Mouse (Mus musculus) liver, postnatal 0 days (tissue): ENCODE measurements around the gene Tmed3. TPM values are rescaled to one million over a fixed set of nuclear protein-coding genes. Genes with fewer than 3 reads are reported as not detected.

Source experiments
- ATAC-seq: fragments of 200-750 bp; cut with Nextera tagmentation; 2 replicates; pipeline ENCODE4 v1.8.0; 2017; ENCODE audit warnings: mild to moderate bottlenecking, moderate library complexity
- DNase-seq: peaks from one replicate; pipeline ENCODE4 v3.0.0-alpha.2; 2016
- H3K27ac ChIP-seq: fragments of 300-500 bp; sonication (generic); 2 replicates; pipeline ENCODE4 v1.5.1; 2014; ENCODE audit warnings: antibody characterized with exemption, moderate library complexity, mild to moderate bottlenecking, low read depth
- H3K27me3 ChIP-seq: fragments of 300-500 bp; sonication (generic); 2 replicates; pipeline ENCODE4 v1.6.1; 2014; ENCODE audit warnings: low read length, control low read depth, mixed read lengths; ENCODE audit not compliant: insufficient read depth
- H3K36me3 ChIP-seq: fragments of 300-500 bp; sonication (generic); replicated peaks from 2 replicates; pipeline ENCODE4 v1.6.1; 2014; ENCODE audit warnings: mild to moderate bottlenecking, control low read depth, low read length, moderate library complexity, mixed read lengths; ENCODE audit not compliant: insufficient read depth
- H3K4me1 ChIP-seq: fragments of 300-500 bp; sonication (generic); 2 replicates; pipeline ENCODE4 v1.6.1; 2014; ENCODE audit warnings: antibody characterized with exemption, mild to moderate bottlenecking, control low read depth; ENCODE audit not compliant: insufficient read depth
- H3K4me2 ChIP-seq: fragments of 300-500 bp; sonication (generic); 2 replicates; pipeline ENCODE4 v1.6.1; 2014; ENCODE audit warnings: low read depth, mild to moderate bottlenecking, low read length, moderate library complexity, mixed read lengths
- H3K4me3 ChIP-seq: fragments of 300-500 bp; sonication (generic); 2 replicates; pipeline ENCODE4 v1.5.1; 2014; ENCODE audit warnings: low read depth, low read length
- H3K9ac ChIP-seq: fragments of 300-500 bp; sonication (generic); replicated peaks from 2 replicates; pipeline ENCODE4 v1.6.1; 2014; ENCODE audit warnings: mild to moderate bottlenecking, moderate library complexity
- H3K9me3 ChIP-seq: fragments of 300-500 bp; sonication (generic); 2 replicates; pipeline ENCODE4 v1.6.1; 2016; ENCODE audit warnings: mild to moderate bottlenecking, control low read depth, low read length, mixed read lengths
- CTCF ChIP-seq: sonication (generic); IDR thresholded peaks from 2 replicates; pipeline ENCODE4 v1.5.1; 2016; ENCODE audit warnings: antibody characterized with exemption, low read depth
- EP300 ChIP-seq: IDR thresholded peaks from 2 replicates; pipeline ENCODE4 v1.6.1; 2016; ENCODE audit warnings: antibody characterized with exemption, low read depth, mild to moderate bottlenecking
- WGBS: fragments of 180-500 bp; shearing (Covaris S2); extraction: QIAGEN DNeasy Blood & Tissue Kit; methylation state at CpG from one replicate; pipeline ENCODE4 v1.1.7; 2014; ENCODE audit not compliant: insufficient replicate concordance; 5-methylcytosine and 5-hydroxymethylcytosine counted together
- polyA plus RNA-seq: library from polyadenylated mRNA; unstranded; fragments of >200 nt; fragmentation: Nextera tagmentation; extraction: Ambion mirVana; gene quantifications from 2 replicates; pipeline ENCODE4 v1.2.1, GENCODE M21; 2015

Gene Tmed3
- polyA plus RNA-seq, 1 experiment from 2014 or later: 32.3 TPM

DNA sequence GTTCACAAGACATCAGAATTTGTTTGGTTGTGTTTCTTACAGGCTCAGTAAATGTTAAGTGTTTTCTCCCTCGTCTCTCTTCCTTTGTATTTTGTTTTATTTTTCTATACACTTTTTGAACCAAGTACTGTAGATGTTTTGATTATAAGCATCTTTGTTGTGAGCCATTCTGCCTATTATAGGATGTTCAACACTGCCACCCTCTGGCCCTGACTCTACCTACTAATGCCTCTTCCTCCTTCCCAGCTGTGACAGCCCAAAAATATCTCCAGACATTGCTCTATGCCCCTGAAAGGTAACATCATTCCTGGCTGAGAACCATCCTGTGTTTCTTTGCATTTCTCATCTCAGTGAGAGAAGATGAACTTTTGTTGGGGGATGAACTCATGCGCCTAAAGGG is 18.6 kb downstream of the Tmed3 start:
- H3K4me2 ChIP-seq: no peak overlapping the region
- TF ChIP-seq CTCF: 0 out of 2 replicates have a peak, but pooled peaks have one; percentile 12
- TF ChIP-seq EP300: no peak
- no peaks in the 10 kb centered on the region for H3K4me1 ChIP-seq
- H3K9me3 ChIP-seq: no peaks in the 10 kb centered on the region
- H3K4me3 ChIP-seq: no peak overlapping the region
- H3K27me3 ChIP-seq: no peaks in the 10 kb centered on the region
- H3K36me3 ChIP-seq: no peaks in the 10 kb centered on the region
- DNase-seq (no peak), ATAC-seq (no peak)
- H3K9ac ChIP-seq: no peak overlapping the region
- 51% methylated on average over 2 of the region's 2 CpGs for WGBS
- H3K27ac ChIP-seq: no peak overlapping the region

GRCm38 (mm10) chr9:89678974-89679373 is 25.9 kb downstream of the Tmed3 start:
- WGBS: 48% methylated on average over 1 of the region's 1 CpGs
- ATAC-seq (no peak), DNase-seq (no peak)

GRCm38 (mm10) chr9:89674014-89674618 is 30.8 kb downstream of the Tmed3 start:
- ATAC-seq: peak; percentile 38; the same call in 1 of the 2 replicates
- 39% methylated on average over 3 of the region's 3 CpGs for WGBS

More at GRCm38 (mm10) chr9:89678974-89679373, 25.9 kb downstream of the Tmed3 start:
- H3K36me3 ChIP-seq: no peaks in the 10 kb centered on the region
- no peak overlapping the region for H3K4me3 ChIP-seq
- no peak overlapping the region for H3K27ac ChIP-seq
- H3K9me3 ChIP-seq: no peaks in the 10 kb centered on the region
- no peak overlapping the region for H3K9ac ChIP-seq
- H3K27me3 ChIP-seq: no peaks in the 10 kb centered on the region
- H3K4me2 ChIP-seq: no peak overlapping the region
- H3K4me1 ChIP-seq: no peaks in the 10 kb centered on the region
- TF ChIP-seq CTCF: peak; percentile 55
- TF ChIP-seq EP300: no peak

DNA sequence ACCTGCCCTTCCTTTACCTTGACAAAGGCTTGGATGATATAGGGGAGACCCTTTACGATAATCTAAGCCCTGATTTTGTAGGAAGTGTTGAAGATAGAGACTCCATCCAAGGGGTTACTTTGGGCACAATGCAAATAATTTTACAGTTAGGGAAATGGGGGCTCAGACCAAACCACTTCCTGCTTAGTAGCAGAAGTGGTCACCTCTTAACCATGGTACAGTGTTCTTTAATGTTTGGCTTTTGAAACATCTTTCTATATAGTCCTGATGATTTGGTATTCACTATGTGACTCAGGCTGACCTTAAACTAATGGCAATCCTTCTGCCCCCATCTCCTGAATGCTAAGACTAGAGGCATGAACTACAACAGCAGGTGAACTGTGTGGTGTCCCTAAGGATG is 31.5 kb downstream of the Tmed3 start:
- TF ChIP-seq CTCF: no peak
- no peak for TF ChIP-seq EP300
- no peak overlapping the region for H3K9ac ChIP-seq
- no peak for DNase-seq
- no peaks in the 10 kb centered on the region for H3K36me3 ChIP-seq
- ATAC-seq: no peak
- no peaks in the 10 kb centered on the region for H3K9me3 ChIP-seq
- 45% methylated on average over 1 of the region's 1 CpGs for WGBS
- no peak overlapping the region for H3K4me2 ChIP-seq
- H3K4me1 ChIP-seq: no peaks in the 10 kb centered on the region
- no peak overlapping the region for H3K27ac ChIP-seq
- no peaks in the 10 kb centered on the region for H3K27me3 ChIP-seq
- H3K4me3 ChIP-seq: no peak overlapping the region

More at GRCm38 (mm10) chr9:89674014-89674618, 30.8 kb downstream of the Tmed3 start:
- H3K4me1 ChIP-seq: no peaks in the 10 kb centered on the region
- TF ChIP-seq EP300: no peak
- TF ChIP-seq CTCF: peak; percentile 85
- no peaks in the 10 kb centered on the region for H3K36me3 ChIP-seq
- no peak overlapping the region for H3K27ac ChIP-seq
- no peak overlapping the region for H3K9ac ChIP-seq
- H3K9me3 ChIP-seq: no peaks in the 10 kb centered on the region
- no peak overlapping the region for H3K4me3 ChIP-seq
- no peak overlapping the region for H3K4me2 ChIP-seq
- H3K27me3 ChIP-seq: no peaks in the 10 kb centered on the region
- peak; percentile 78 for DNase-seq

- ATAC-seq (no peak), DNase-seq (no peak)
- Histone ChIP-seq H3K4me2 (no peak overlapping the region), H3K36me3 (no peaks in the 10 kb centered on the region), H3K27me3 (no peaks in the 10 kb centered on the region), H3K9me3 (no peaks in the 10 kb centered on the region), H3K9ac (no peak overlapping the region), H3K4me3 (no peak overlapping the region), H3K27ac (no peak overlapping the region), H3K4me1 (no peaks in the 10 kb centered on the region)
- WGBS: 61% methylated on average over 4 of the region's 4 CpGs
- TF ChIP-seq EP300: no peak
- no peak for TF ChIP-seq CTCF
These were observed 35.0 kb downstream of the Tmed3 start for GRCm38 (mm10) chr9:89669878-89670277.

DNA sequence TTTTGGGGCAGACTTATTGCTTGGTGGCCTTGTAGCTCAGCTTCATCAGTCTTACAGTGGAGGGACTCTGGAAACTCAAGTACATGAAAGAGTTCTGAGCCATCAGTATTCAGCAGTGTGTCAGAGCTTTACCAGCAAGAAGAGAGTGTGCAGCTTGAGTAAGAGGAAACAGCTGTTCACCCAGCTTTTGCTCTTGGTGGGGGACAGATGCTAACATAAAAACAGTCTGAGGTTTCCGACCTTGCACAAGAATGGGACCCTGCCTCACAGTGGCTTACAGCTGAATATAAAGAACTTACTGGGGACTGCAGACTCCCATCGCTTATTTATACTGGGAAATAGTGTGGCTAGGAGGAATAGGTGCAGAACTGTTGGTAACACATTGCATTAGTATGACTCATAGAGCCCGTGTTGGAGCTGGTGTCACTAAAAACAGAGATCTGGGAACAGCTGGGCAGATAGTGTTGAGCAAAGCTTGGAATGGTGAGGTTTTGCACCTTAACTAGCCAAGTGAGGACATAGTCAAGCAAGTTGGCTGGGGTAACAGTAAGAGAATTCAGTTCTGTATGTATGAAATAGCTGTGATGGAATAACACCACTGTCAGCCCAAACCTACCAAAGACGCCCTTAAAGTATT is 37.4 kb downstream of the Tmed3 start:
- H3K9ac ChIP-seq: no peak overlapping the region
- H3K27ac ChIP-seq: no peak overlapping the region
- DNase-seq (no peak), ATAC-seq (no peak)
- no peak overlapping the region for H3K4me2 ChIP-seq
- H3K4me1 ChIP-seq: no peaks in the 10 kb centered on the region
- H3K27me3 ChIP-seq: no peaks in the 10 kb centered on the region
- TF ChIP-seq EP300: no peak
- no peak for TF ChIP-seq CTCF
- no peaks in the 10 kb centered on the region for H3K9me3 ChIP-seq
- H3K4me3 ChIP-seq: no peak overlapping the region
- H3K36me3 ChIP-seq: no peaks in the 10 kb centered on the region
- 45% methylated on average over 4 of the region's 4 CpGs for WGBS
